Mouse (Mus musculus) CD4-positive, CD25-positive, alpha-beta regulatory T cell, adult 2 months (primary cell): ENCODE measurements at regions not wholly inside any gene's neighbourhood (a gene's known extent, or its start where the extent isn't known, plus 50 kb on each side); places are given as distances from the start of the nearest gene placed in this dataset.
"Not testable (repeated sequence)": the region's sequence is repeated elsewhere in the genome, so short reads cannot be mapped to it uniquely, and the experiment has no call there.

ENCODE experiments used
- DNase-seq: peaks from one replicate; pipeline ENCODE4 v3.0.0-alpha.2; 2012; ENCODE audit warnings: low read depth, low spot score

GRCm38 (mm10) chr3:31708367-31708766, 193.9 kb upstream of the Kcnmb2 start:
- DNase-seq = not testable (repeated sequence)

GRCm38 (mm10) chr3:31741289-31741688, 161.0 kb upstream of the Kcnmb2 start:
- no peak for DNase-seq

DNA sequence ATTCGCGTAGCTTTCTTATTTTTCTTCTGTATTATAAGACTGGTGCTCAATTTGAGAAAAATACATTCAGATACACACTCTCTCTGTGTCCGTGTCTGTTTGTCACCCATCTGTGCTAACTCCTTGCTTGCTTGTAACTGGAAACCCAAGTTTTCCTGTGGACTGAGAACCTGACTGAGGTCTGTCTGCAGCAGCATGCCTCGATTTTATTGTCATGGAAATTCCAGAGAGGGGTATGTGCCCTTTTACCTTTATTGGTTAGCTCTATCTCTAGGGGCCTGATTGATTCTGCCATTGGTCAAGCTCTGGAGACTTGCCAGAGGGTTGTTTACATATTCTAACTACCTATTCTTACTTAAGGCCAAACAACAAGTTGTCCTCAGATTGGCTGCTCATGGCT, 146.4 kb upstream of the Kcnmb2 start:
- no peak for DNase-seq

- no peak for DNase-seq
Measured at GRCm38 (mm10) chr3:31769193-31769592, 133.1 kb upstream of the Kcnmb2 start.

DNA sequence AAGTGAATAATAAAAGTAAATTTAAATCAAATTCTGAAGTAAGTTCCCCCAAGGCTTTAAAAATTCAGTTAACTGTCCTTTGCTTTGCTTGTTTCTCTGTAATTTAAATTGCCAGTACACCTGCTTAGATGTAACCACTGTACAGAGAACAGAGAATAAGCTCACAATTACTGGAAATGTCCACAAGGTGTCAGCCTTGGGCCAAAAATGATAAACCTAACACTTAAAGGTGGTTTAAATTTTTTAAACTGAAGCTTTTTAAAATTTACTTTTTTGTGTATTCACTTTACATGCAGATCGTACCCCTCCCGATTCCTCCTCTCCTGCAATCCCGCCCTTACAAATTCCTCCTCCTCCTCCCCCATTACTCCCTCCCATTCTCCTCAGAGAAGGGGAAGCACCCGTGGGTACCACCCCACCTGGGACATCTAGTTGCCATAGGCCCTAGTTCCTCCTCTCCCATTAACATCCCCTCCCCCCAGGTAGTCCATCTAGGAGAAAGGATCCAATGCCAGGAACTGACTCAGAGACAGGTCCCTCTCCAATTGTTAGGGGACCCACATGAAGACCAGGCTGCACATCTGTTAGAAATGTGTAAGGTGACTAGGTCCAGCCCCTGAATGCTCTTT, 111.9 kb upstream of the Kcnmb2 start:
- peak; percentile 22 for DNase-seq

DNA sequence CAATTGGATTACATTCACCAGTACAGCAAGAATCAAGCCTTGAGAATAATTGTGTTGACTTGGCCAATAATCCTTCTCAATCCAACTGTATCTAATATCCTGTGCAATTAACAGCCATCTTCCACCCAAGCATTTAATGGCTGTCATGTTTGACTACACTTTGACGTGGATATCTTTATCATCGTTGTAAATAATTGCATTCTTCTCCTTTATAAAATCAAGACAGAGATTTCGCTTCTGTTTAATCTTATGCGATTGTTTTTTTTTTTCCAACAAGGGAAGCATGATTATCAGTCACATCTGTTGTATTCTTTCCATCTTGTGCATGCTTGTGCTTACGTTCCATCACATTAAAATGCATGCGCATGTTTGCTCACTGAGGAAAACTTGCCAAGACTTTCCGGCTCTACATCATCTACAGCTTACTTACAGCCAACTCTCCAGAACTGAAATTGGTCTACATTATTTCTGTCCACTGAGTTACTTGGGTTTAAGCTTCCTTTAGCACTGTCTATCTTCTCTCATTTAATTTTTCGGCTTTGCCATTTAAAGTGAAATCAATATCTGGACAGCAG, 108.8 kb upstream of the Kcnmb2 start:
- DNase-seq = no peak

DNA sequence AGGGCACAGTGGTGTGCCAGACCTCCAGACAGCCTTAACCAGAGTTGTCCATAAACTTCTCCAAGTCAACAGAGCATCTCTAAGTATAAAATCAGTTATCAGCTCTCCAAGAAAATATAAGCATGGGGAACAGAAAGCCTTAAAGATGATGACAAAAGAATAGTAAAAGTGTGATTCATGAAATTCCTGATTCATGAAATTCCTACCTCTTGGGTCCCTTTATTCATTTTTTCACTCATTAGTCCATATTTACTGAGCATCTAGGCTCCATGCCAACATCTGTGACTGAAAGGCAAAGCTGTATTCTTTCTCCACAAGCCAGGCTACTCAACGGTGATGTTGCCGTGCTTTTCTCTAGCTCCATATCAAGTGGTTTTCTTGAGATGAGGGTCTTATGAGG, 105.7 kb upstream of the Kcnmb2 start:
- no peak for DNase-seq

GRCm38 (mm10) chr3:31799192-31799591, 103.1 kb upstream of the Kcnmb2 start:
- no peak for DNase-seq

- DNase-seq = no peak
Measured at GRCm38 (mm10) chr3:31804038-31804437, 98.3 kb upstream of the Kcnmb2 start.

DNA sequence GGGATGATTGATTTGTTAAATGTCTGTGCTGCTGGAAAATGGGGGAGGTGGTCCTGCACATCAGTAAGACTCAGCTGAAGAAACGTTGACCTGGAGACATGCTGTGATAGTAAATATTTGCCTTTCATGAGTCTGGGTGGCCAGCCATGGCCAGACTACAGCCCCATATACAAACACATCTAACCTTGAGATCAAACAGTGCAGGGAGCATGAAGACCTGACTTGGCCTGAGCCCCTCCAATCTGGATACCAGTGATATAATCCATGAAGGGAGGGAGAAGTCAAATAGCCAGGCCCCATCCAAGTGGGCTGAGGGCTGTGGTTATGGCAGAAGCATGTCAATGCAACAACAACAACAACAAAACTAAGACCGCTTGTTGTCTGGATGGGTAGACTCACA, 94.6 kb upstream of the Kcnmb2 start:
- no peak for DNase-seq

DNA sequence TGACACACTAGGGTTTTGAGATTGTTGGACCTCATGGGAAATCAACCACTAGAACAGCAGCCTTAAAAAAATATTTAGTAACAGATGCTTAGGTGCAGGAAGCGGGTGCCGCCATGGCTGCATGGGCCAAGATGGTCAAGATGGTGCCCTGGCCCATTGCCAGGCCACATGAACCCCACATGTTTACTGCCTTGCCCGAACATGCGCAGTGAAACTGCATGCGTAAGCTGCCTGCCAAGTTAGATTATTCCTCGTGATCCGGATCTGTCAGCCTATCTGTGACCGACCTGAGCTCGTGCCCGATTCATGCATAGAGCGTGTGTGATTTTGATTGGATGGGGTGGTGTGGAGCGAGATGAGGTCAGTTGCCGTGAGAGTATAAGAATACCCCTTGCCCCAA, 93.2 kb upstream of the Kcnmb2 start:
- not testable (repeated sequence) for DNase-seq

DNA sequence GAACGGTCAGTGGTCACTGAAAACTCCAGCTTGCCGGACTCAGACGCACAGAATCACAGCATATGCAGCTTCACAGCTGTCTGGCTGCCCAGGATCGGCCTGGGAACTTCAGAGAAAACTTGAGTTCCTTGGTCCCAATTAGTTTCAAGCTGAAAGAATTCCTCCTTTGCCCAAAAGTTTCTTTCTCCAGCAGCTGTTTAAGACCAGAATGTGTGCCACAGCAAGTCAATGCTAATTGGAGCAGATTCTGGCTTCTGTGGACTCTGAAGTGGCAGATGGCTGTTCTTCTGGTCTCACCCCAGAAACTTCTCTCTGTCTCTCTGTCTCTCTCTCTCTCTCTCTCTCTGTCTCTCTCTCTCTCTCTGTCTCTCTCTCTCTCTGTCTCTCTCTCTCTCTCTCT, 91.1 kb upstream of the Kcnmb2 start:
- DNase-seq = no peak

GRCm38 (mm10) chr3:31831913-31832312, 70.4 kb upstream of the Kcnmb2 start:
- no peak for DNase-seq

DNA sequence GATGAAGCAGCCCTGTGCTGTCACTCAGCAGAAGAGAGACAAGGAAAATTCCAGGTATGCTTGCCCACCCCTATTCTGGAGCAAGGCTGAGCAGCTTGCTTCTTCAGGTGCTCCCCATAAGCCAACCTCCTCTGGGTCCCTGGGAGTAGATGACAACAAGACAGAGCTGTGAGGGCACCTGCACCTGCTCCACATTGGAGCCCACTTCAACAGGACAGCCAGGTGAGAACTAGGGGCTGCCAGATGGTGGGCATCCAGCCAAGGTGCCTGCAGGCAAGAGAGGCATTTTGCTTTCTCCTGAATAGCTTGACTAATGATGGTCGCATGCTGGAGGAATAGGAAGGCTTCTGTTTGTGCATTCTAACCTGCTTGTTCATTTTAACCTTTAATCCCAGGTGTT, 61.1 kb upstream of the Kcnmb2 start:
- no peak for DNase-seq

DNA sequence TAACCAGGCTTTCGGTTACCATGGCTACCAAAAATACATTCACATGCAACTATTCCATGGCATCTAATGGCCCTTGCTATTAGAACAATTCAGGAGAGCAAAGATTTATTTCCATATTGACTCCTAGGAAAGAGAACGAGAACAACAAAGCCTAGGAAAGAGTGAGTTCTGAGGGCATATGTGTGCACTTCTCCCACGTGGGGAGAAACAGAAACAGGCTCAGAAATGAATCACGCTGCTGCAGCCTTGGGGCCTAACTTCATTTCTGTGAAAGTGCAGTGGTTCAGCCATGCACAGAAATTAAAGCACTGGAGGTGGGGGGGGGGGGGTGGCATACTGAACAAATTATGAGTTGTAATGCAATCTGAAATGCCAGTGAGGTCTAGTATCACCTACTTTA, 55.2 kb upstream of the Kcnmb2 start:
- DNase-seq = no peak
